Mouse (Mus musculus): Measurements from ENCODE around the gene Hif3a. TPM values are rescaled to one million over a fixed set of nuclear protein-coding genes. Genes with fewer than 3 reads are reported as not detected.

Hif3a gene
- total and polyA plus RNA-seq, 3 experiments = 8.0 to 37.9 TPM; not detected in 1

DNA sequence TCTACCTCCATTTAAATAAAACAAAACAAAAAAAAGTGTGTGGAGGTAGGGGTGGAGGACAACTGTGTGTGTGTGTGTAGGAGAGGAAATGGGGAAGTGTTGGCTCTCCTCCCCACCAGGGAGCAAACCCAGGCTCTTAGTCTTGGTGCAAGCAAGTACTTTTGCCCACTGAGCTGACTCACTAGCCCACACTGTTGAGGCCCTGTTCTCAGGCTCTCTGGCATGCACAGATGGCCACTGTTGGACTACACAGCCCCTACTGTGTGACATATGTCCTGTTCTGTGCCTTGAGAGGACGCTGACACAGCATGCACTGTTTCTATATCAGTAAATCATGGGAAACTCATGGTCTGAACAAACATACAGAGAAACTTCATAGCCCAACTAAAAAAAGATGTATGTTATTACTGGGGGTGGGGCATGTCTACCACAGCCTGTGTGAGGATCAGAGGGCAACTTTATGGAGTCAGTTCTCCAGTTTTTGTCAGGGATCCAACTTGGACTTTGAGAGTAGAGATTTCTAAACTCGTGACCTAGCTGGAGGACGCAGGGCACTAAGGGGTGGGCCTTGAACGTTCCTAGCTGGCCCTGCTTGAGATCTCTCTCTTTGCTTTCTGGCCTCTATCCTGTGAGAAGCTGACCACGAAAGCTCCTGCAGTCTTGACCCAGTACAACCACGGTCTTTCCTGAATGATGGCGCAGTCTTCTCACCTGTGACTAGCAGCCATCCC, 58.8 kb downstream of the Hif3a start:
- Histone ChIP-seq H3K4me3 (ENCODE audit: control insufficient read depth in 1 of 2, insufficient read depth in 1 of 2, low read depth in 2 of 2, low read length in 2 of 2) (no peak overlapping the region), H3K27me3 (ENCODE audit: control insufficient read depth in 1 of 2, insufficient read depth in 2 of 2, low read length in 2 of 2) (no peaks in the 10 kb centered on the region), H3K9ac (ENCODE audit: control insufficient read depth, low read depth, low read length, poor library complexity, severe bottlenecking) (no peak overlapping the region), H3K27ac (ENCODE audit: control insufficient read depth, low read depth, low read length) (no peak overlapping the region), H3K9me3 (replicated peaks; ENCODE audit: insufficient read depth, low read length) (no peaks in the 10 kb centered on the region), H3K36me3 (ENCODE audit: control insufficient read depth in 1 of 2, insufficient read depth in 2 of 2, low read length in 2 of 2) (peaks cover 6 to 9% of the 10 kb centered on the region in 2 experiments), H3K4me1 (ENCODE audit: control insufficient read depth in 1 of 2, insufficient read depth in 2 of 2, low read length in 2 of 2) (peaks cover 8 to 12% of the 10 kb centered on the region in 2 experiments), H3K79me2 (ENCODE audit: control insufficient read depth, insufficient read depth, low read length, poor library complexity) (no peaks in the 10 kb centered on the region)
- peak; percentile 77 for DNase-seq (ENCODE audit: low read depth, low spot score)
- TF ChIP-seq ZNF384 (IDR thresholded peaks at IDR 0.05; ENCODE audit: low read depth, low read length) (no peak), ZC3H11A (IDR thresholded peaks at IDR 0.05; ENCODE audit: low read depth, low read length) (no peak), SMC3 (IDR thresholded peaks at IDR 0.05; ENCODE audit: low read depth, low read length) (0 out of 2 replicates have a peak, but pooled peaks have one; percentile 3), MAZ (IDR thresholded peaks at IDR 0.05; ENCODE audit: low read depth, low read length) (no peak), GABPA (IDR thresholded peaks at IDR 0.05; ENCODE audit: low read depth, low read length) (no peak)

DNA sequence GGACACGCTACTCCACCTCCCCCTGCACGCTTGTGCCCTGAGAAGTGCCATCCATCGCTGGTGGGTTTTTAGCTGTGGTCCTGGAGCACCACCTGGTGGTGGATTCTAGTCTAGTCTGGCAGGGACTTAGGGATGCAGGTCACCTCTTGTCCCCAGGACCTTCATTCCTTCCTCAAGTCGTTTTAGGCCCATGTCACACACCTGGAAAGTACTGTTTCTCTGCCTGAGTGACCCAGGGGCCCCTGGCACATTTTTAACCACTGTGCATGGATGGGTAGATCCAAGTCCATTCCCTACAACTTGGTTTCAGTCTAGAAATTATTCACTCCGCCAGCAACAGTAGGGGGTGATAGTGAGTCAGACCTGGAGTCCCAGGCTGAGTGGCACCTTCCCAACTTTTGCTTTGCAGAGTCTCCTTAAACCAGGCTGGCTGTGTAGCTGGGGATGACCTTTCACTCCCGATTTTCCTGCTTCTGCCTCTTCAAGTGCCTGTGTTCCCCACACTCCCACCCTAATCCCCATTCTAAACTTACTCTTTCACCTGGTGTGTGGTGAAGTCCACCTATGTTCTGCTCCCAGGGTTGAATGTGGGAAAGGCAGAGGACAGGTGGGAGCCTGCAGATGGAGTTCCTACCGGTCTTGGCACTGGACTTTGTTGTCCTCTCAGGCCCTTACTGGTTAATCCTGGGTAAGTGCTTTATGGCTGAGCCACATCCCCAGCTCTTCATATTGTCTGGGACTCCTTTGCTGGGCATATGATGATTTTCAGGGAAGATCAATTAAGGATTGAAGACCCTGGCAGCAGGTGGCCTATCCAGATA, 59.6 kb downstream of the Hif3a start:
- no peaks in the 10 kb centered on the region for H3K79me2 ChIP-seq (ENCODE audit: control insufficient read depth, insufficient read depth, low read length, poor library complexity)
- no peaks in the 10 kb centered on the region for H3K9me3 ChIP-seq (replicated peaks; ENCODE audit: insufficient read depth, low read length)
- no peak overlapping the region for H3K27ac ChIP-seq (ENCODE audit: control insufficient read depth, low read depth, low read length)
- peaks cover 8 to 12% of the 10 kb centered on the region in 2 experiments for H3K4me1 ChIP-seq (ENCODE audit: control insufficient read depth in 1 of 2, insufficient read depth in 2 of 2, low read length in 2 of 2)
- H3K9ac ChIP-seq (ENCODE audit: control insufficient read depth, low read depth, low read length, poor library complexity, severe bottlenecking) = no peak overlapping the region
- peak; percentile 87 for DNase-seq (ENCODE audit: low read depth, low spot score)
- no peaks in the 10 kb centered on the region for H3K27me3 ChIP-seq (ENCODE audit: control insufficient read depth in 1 of 2, insufficient read depth in 2 of 2, low read length in 2 of 2)
- H3K4me3 ChIP-seq (ENCODE audit: control insufficient read depth in 1 of 2, insufficient read depth in 1 of 2, low read depth in 2 of 2, low read length in 2 of 2) = no peak overlapping the region
- H3K36me3 ChIP-seq (ENCODE audit: control insufficient read depth in 1 of 2, insufficient read depth in 2 of 2, low read length in 2 of 2) = peaks cover 4 to 9% of the 10 kb centered on the region in 2 experiments
- TF ChIP-seq RAD21 (IDR thresholded peaks at IDR 0.05; ENCODE audit: low read depth, low read length) (peak; percentile 82), MAFK (IDR thresholded peaks at IDR 0.05; ENCODE audit: borderline replicate concordance, low read depth, low read length) (no peak), CTCF (IDR thresholded peaks at IDR 0.05 in 2 of 3, conservative IDR thresholded peaks at IDR 0.05 in 1 of 3; ENCODE audit: control insufficient read depth in 1 of 3, insufficient read depth in 1 of 3, low read depth in 2 of 3, low read length in 3 of 3, poor library complexity in 1 of 3, severe bottlenecking in 1 of 3) (peak; percentile 71 to 91 (median 84)), BHLHE40 (IDR thresholded peaks at IDR 0.05; ENCODE audit: borderline replicate concordance, low read depth, low read length) (no peak), CHD1 (IDR thresholded peaks at IDR 0.05; ENCODE audit: low read depth, low read length) (no peak), MAZ (IDR thresholded peaks at IDR 0.05; ENCODE audit: low read depth, low read length) (no peak), UBTF (IDR thresholded peaks at IDR 0.05; ENCODE audit: borderline replicate concordance, insufficient read depth, low read depth, low read length) (no peak), USF1 (IDR thresholded peaks at IDR 0.05; ENCODE audit: low read depth, low read length) (no peak), ZNF384 (IDR thresholded peaks at IDR 0.05; ENCODE audit: low read depth, low read length) (no peak), GABPA (IDR thresholded peaks at IDR 0.05; ENCODE audit: low read depth, low read length) (no peak), USF2 (IDR thresholded peaks at IDR 0.05; ENCODE audit: borderline replicate concordance in 1 of 2, insufficient read depth in 1 of 2, low read depth in 1 of 2, low read length in 2 of 2) (no peak), POLR2A (IDR thresholded peaks at IDR 0.05; ENCODE audit: control insufficient read depth in 1 of 2, insufficient read depth in 1 of 2, low read depth in 1 of 2, low read length in 2 of 2, poor library complexity in 1 of 2) (0 out of 4 replicates have a peak, but pooled peaks of 1 of the 2 experiments have one; percentile 25), E2F4 (IDR thresholded peaks at IDR 0.05; ENCODE audit: borderline replicate concordance, low read depth, low read length) (no peak), MYC (IDR thresholded peaks at IDR 0.05; ENCODE audit: low read depth, low read length) (no peak), ZMIZ1 (IDR thresholded peaks at IDR 0.05; ENCODE audit: low read depth, low read length) (no peak), ELF1 (IDR thresholded peaks at IDR 0.05; ENCODE audit: low read depth, low read length) (no peak), GATA1 (IDR thresholded peaks at IDR 0.05; ENCODE audit: low read depth, low read length) (no peak), JUND (IDR thresholded peaks at IDR 0.05; ENCODE audit: low read depth, low read length) (no peak), TCF12 (IDR thresholded peaks at IDR 0.05; ENCODE audit: low read depth, low read length) (no peak), ZC3H11A (IDR thresholded peaks at IDR 0.05; ENCODE audit: low read depth, low read length) (peak; percentile 70), MXI1 (IDR thresholded peaks at IDR 0.05; ENCODE audit: low read depth, low read length) (no peak), TBP (IDR thresholded peaks at IDR 0.05; ENCODE audit: low read depth, low read length) (no peak), POLR2AphosphoS5 (IDR thresholded peaks at IDR 0.05; ENCODE audit: borderline replicate concordance, low read depth, low read length) (no peak), NRF1 (IDR thresholded peaks at IDR 0.05; ENCODE audit: insufficient read depth, low read depth, low read length, poor library complexity, severe bottlenecking) (no peak), SMC3 (IDR thresholded peaks at IDR 0.05; ENCODE audit: low read depth, low read length) (peak; percentile 71), MEF2A (IDR thresholded peaks at IDR 0.05; ENCODE audit: extremely low read depth, insufficient replicate concordance, low read depth, low read length, poor library complexity, severe bottlenecking) (no peak)

Measured in MEL (cell line).